Mouse (Mus musculus): ENCODE measurements at regions not wholly inside any gene's neighbourhood (a gene's known extent, or its start where the extent isn't known, plus 50 kb on each side); places are given as distances from the start of the nearest gene placed in this dataset.

- no peak for TF ChIP-seq CTCF (IDR thresholded peaks at IDR 0.05; ENCODE audit: low read depth)
- no peak for TF ChIP-seq EP300 (IDR thresholded peaks at IDR 0.05; ENCODE audit: low read depth)
Observed at GRCm38 (mm10) chr2:61020791-61021190, 57.8 kb upstream of the Rbms1 start.
